26 mouse cellular contexts compared by ENCODE assay signal in the genomic region with DNA sequence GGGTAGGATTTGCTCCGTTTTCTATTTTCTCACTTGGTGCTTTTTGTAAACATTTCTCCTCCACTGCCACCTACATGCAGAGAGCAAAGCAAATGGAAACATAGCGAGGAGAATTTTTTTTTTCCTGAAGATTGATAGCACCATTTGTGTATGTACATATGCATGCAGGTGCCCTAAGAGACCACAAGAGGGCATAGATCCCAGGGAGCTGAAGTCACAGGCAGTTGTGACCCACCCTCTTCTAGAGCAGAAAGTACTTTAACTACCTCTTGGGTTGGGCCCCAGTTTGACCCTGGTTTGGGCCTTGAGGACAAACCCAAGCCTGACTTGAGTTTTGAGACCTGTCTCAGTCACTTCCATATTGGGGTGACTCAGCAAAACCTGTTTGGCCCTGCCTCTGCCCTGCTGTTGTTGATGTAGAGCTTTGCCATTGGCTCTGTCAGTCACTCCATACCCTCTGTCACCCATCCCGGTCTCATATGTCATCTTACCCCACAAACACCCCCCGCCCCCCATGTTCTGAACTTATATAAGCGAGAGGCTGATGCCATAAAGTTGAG. TPM values are rescaled to one million over a fixed set of nuclear protein-coding genes. Genes with fewer than 3 reads are reported as not detected.
DNase-seq lines count a peak whose midpoint lies in the region; ATAC-seq and TF ChIP-seq lines count a peak whose summit lies in the region.
"Had no signal": no experiment of that assay in that cellular context is flagged by ENCODE, and none has a peak within 500 bp of the region (broad histone marks: within the 10 kb centered on the region; RNA-seq: fewer than 3 reads in every experiment).

No protein-coding gene starts in this region.

- DNase-seq in 416B (ENCODE audit: low read depth) = peak; percentile 62
- DNase-seq in ES-CJ7 (ENCODE audit: low read depth, low spot score) = peak; percentile 86
- peak; percentile 83 for DNase-seq in ZHBTc4 (ENCODE audit: low read depth, low spot score)
- DNase-seq in urinary bladder, adult 2 months (ENCODE audit: low spot score) = no peak
- no peak for DNase-seq in testis, postnatal 10 days (ENCODE audit: low spot score)
- DNase-seq: adrenal gland, postnatal 25 days; cerebellum, adult 9-11 months; gastrocnemius, postnatal 10 days; heart, adult 18-20 months; heart, postnatal 14 days; kidney, adult 8-10 months; kidney, postnatal 14 days; layer of hippocampus, adult 9-11 months had no signal

- H3K9ac ChIP-seq in intestine, postnatal 0 days (ENCODE audit: low read depth, low read length) = no peak overlapping the region
- H3K9ac ChIP-seq in intestine, embryonic 15.5 days = no peak overlapping the region
- H3K9ac ChIP-seq: embryonic facial prominence, embryonic 15.5 days; forebrain, embryonic 15.5 days; heart, embryonic 13.5 days; hindbrain, embryonic 13.5 days; limb, embryonic 15.5 days; liver, embryonic 15.5 days; midbrain, embryonic 12.5 days had no signal

- no peaks in the 10 kb centered on the region for H3K4me1 ChIP-seq in intestine, postnatal 0 days (replicated peaks; ENCODE audit: control insufficient read depth, insufficient read depth, low read length)
- no peaks in the 10 kb centered on the region for H3K4me1 ChIP-seq in intestine, embryonic 15.5 days (replicated peaks)
- H3K4me1 ChIP-seq: forebrain, embryonic 15.5 days; heart, embryonic 13.5 days; hindbrain, embryonic 13.5 days; liver, embryonic 15.5 days; midbrain, embryonic 12.5 days had no signal

- TF ChIP-seq CTCF in intestine, postnatal 0 days (IDR thresholded peaks at IDR 0.05; ENCODE audit: low read depth) = peak; percentile 31

- H3K27ac ChIP-seq in intestine, postnatal 0 days (ENCODE audit: low read depth, low read length) = no peak overlapping the region
- no peak overlapping the region for H3K27ac ChIP-seq in intestine, embryonic 15.5 days
- H3K27ac ChIP-seq: embryonic facial prominence, embryonic 15.5 days; forebrain, embryonic 15.5 days; heart, embryonic 13.5 days; hindbrain, embryonic 13.5 days; limb, embryonic 15.5 days; liver, embryonic 15.5 days; midbrain, embryonic 12.5 days; stomach, postnatal 0 days had no signal

- H3K4me3 ChIP-seq in intestine, postnatal 0 days (ENCODE audit: low read depth, low read length) = no peak overlapping the region
- H3K4me3 ChIP-seq in intestine, embryonic 15.5 days (replicated peaks) = no peak overlapping the region
- H3K4me3 ChIP-seq: embryonic facial prominence, embryonic 15.5 days; forebrain, embryonic 15.5 days; heart, embryonic 13.5 days; hindbrain, embryonic 13.5 days; limb, embryonic 15.5 days; liver, embryonic 15.5 days; midbrain, embryonic 12.5 days had no signal

- no peaks in the 10 kb centered on the region for H3K36me3 ChIP-seq in intestine, postnatal 0 days (ENCODE audit: control insufficient read depth, insufficient read depth)
- H3K36me3 ChIP-seq in intestine, embryonic 15.5 days = no peaks in the 10 kb centered on the region
- H3K36me3 ChIP-seq: embryonic facial prominence, embryonic 15.5 days; forebrain, embryonic 15.5 days; G1E; heart, embryonic 13.5 days; hindbrain, embryonic 13.5 days; limb, embryonic 15.5 days; liver, embryonic 15.5 days; midbrain, embryonic 12.5 days had no signal

- H3K27me3 ChIP-seq in intestine, postnatal 0 days (replicated peaks; ENCODE audit: control insufficient read depth, insufficient read depth, low read length) = no peaks in the 10 kb centered on the region
- H3K27me3 ChIP-seq in intestine, embryonic 15.5 days (replicated peaks) = no peaks in the 10 kb centered on the region
- H3K27me3 ChIP-seq: embryonic facial prominence, embryonic 15.5 days; forebrain, embryonic 15.5 days; heart, embryonic 13.5 days; hindbrain, embryonic 13.5 days; liver, embryonic 15.5 days; midbrain, embryonic 12.5 days had no signal

- WGBS in intestine, postnatal 0 days = 93% methylated on average over 5 of the region's 5 CpGs
- WGBS in intestine, embryonic 15.5 days = 94% methylated on average over 5 of the region's 5 CpGs

- H3K9me3 ChIP-seq in intestine, postnatal 0 days (ENCODE audit: control insufficient read depth) = no peaks in the 10 kb centered on the region
- H3K9me3 ChIP-seq in intestine, embryonic 15.5 days = no peaks in the 10 kb centered on the region
- H3K9me3 ChIP-seq: embryonic facial prominence, embryonic 15.5 days; forebrain, embryonic 15.5 days; G1E; hindbrain, embryonic 13.5 days; limb, embryonic 15.5 days; liver, embryonic 15.5 days; midbrain, embryonic 12.5 days had no signal

- H3K4me2 ChIP-seq in intestine, postnatal 0 days (replicated peaks; ENCODE audit: low read depth) = no peak overlapping the region
- H3K4me2 ChIP-seq in intestine, embryonic 15.5 days (replicated peaks) = no peak overlapping the region
- H3K4me2 ChIP-seq: embryonic facial prominence, embryonic 15.5 days; forebrain, embryonic 15.5 days; heart, embryonic 13.5 days; hindbrain, embryonic 13.5 days; limb, embryonic 15.5 days; liver, embryonic 15.5 days; midbrain, embryonic 12.5 days had no signal

- no peak for ATAC-seq in intestine, postnatal 0 days
- no peak for ATAC-seq in intestine, embryonic 15.5 days
- ATAC-seq: forebrain, embryonic 15.5 days; inflammation-experienced regulatory T-cells, adult 6 months; lung, postnatal 0 days had no signal

RNA-seq across cellular contexts. Expression of gene Aff3, which starts 9.7 kb away (rescaled TPM):
- 2.1 TPM in 2 replicates for polyA plus RNA-seq in intestine, postnatal 0 days (2015; fragmentation: Nextera tagmentation; extraction: Ambion mirVana)
- polyA plus RNA-seq in intestine, embryonic 15.5 days (2015; fragmentation: Nextera tagmentation; extraction: Ambion mirVana) = 8.5 and 9.3 TPM in 2 replicates
- 2.3 and 3.6 TPM in 2 replicates for polyA plus RNA-seq in urinary bladder, adult 2 months (2012; rRNA removed)

Comparison
In these comparisons a context has a peak if more than half of its experiments do, and no peak if none do; other contexts are left out.
1. DNase-seq: peak in 416B (single experiment), ES-CJ7 (single experiment) and ZHBTc4 (single experiment); none in urinary bladder, adult 2 months (single experiment) and testis, postnatal 10 days (single experiment).